Mouse (Mus musculus) CH12.LX (cell line): ENCODE measurements around the gene Tasp1.

ENCODE experiments used
- EP300 ChIP-seq: IDR thresholded peaks from 2 replicates; pipeline ENCODE4 v1.6.1; 2011; ENCODE audit warnings: low read length, improper control_type of control experiment
- HCFC1 ChIP-seq: IDR thresholded peaks from 2 replicates; pipeline ENCODE4 v1.6.1; 2012; ENCODE audit warnings: low read depth, mild to moderate bottlenecking, inconsistent platforms, low read length, improper control_type of control experiment
- MAX ChIP-seq: IDR thresholded peaks from 2 replicates; pipeline ENCODE4 v1.6.1; 2011; ENCODE audit warnings: low read length, improper control_type of control experiment
- POLR2A ChIP-seq: IDR thresholded peaks from 2 replicates; pipeline ENCODE4 v1.6.1; 2011; ENCODE audit warnings: low read depth, mild to moderate bottlenecking, improper control_type of control experiment, low read length
- USF2 ChIP-seq: conservative IDR thresholded peaks from 2 replicates; pipeline ENCODE4 v1.6.1; 2011; ENCODE audit warnings: low read depth, low read length, improper control_type of control experiment

DNA sequence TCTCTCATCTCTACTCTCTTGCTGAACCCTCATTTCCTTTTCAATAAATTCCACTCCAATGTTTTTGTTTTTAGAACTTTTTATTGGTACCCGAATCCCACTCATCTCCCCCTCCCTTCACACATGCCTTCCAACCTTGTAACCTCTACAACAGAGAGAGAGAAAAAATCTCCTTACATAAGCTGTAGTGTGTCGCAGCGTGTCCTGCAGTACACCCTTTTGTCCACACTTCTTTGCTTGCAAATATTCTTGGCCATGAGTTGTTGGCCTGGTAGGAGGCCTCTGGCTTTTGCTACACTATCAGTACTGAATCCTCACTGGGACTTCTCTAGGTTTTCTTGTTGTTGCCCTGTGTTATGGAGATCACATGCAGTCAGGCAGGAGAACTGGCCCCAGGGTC, 249.3 kb downstream of the Tasp1 start:
- TF ChIP-seq USF2 (no peak), HCFC1 (no peak), EP300 (no peak), POLR2A (no peak), MAX (no peak)
